Mouse (Mus musculus) neutrophil, adult 5-6 weeks (primary cell): Measurements from ENCODE around the gene Gm10340. TPM values are rescaled to one million over a fixed set of nuclear protein-coding genes. Genes with fewer than 3 reads are reported as not detected.
"Not testable (repeated sequence)": the region's sequence is repeated elsewhere in the genome, so short reads cannot be mapped to it uniquely, and the experiment has no call there.

Experiments used
- ATAC-seq: fragments of 151-379, 151-347 bp; 2 replicates; pipeline ENCODE4 v1.8.0; 2017; ENCODE audit warnings: mild to moderate bottlenecking, moderate TSS enrichment; ENCODE audit not compliant: insufficient number of reproducible peaks, poor library complexity, low FRiP score, severe bottlenecking; ENCODE audit errors: extremely low read depth
- total RNA-seq: library from RNA; stranded (forward); fragments of 200-1000 nt; gene quantifications from 2 replicates; pipeline ENCODE4 v1.2.3, GENCODE M21; 2017

Gene Gm10340
- total RNA-seq = not detected in 2 replicates

GRCm38 (mm10) chr14:3133697-3134096 lies at the start of gene Gm10340:
TSS of gene Gm10340 (plus strand) at chr14:3133997.
- not testable (repeated sequence) for ATAC-seq

- not testable (repeated sequence) for ATAC-seq
Observed at GRCm38 (mm10) chr14:3116051-3116450, 17.7 kb upstream of the Gm10340 start.

- not testable (repeated sequence) for ATAC-seq
Observed at GRCm38 (mm10) chr14:3187955-3188354, 54.2 kb downstream of the Gm10340 start, which contains the start of gene Gm5795. TSS of gene Gm5795 (plus strand) at chr14:3188255.

Other genes starting within 250 kb of the Gm10340 start
- gene Gm2888, start 104.0 kb upstream of the Gm10340 start, total RNA-seq = 0.49 TPM in 1 of 2 replicates, not detected in the other
- gene Gm2897, start 84.7 kb upstream of the Gm10340 start, total RNA-seq = not detected in 2 replicates
- gene Gm5795, start 54.3 kb downstream of the Gm10340 start, total RNA-seq = not detected in 2 replicates
- not detected in 2 replicates for gene D830030K20Rik, start 74.5 kb downstream of the Gm10340 start, total RNA-seq
- not detected in 2 replicates for gene Gm2956, start 198.6 kb downstream of the Gm10340 start, total RNA-seq